12 mouse cellular contexts compared by ENCODE assay signal in the genomic region with DNA sequence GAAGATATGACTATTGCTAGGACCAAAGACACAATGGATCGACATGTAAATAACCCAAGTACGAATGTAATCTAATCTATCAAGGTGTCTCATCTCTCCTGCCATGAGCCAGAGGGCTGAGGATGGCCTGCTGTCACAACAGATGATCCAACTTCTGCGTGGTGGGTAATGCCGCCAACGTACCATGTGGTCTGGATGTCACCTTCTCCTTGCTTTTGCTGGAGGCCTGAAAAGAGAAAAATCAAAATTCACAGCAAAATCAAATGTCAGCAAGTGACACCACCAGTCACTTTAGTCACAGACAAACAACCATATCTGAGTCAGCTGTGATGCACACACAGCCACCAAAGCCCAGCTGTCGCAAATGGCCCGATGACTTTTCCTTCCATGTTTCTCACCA.
"Had no signal": no experiment of that assay in that cellular context is flagged by ENCODE, and none has a peak within 500 bp of the region (broad histone marks: within the 10 kb centered on the region; RNA-seq: fewer than 3 reads in every experiment).

No protein-coding gene starts in this region.

- ATAC-seq: hindbrain, embryonic 16.5 days; inflammation-experienced regulatory T-cells, adult 6 months; intestine, postnatal 0 days; liver, postnatal 0 days; midbrain, embryonic 16.5 days had no signal

- DNase-seq: kidney, adult 8-10 months; kidney, postnatal 25 days; liver; liver, embryonic 13.5 days; liver, postnatal 0 days; retina, postnatal 1 day; thymus, adult 2 months; thymus, postnatal 25 days had no signal
